In genomic region chr11:77467157-77467556, GRCm38 (mm10) we compare ENCODE assay signal across 1 mouse cellular context.
TF ChIP-seq lines count a peak whose summit lies in the region.

No protein-coding gene starts in this region.

TF ChIP-seq in CH12.LX, 34 proteins besides CTCF, POLR2A, EP300 and RAD21 (continued from another document):
- TF ChIP-seq JUND (conservative IDR thresholded peaks at IDR 0.05; ENCODE audit: low read depth, low read length) (no peak), KAT2A (IDR thresholded peaks at IDR 0.05; ENCODE audit: insufficient replicate concordance, low read length) (no peak), MAFK (IDR thresholded peaks at IDR 0.05; ENCODE audit: insufficient replicate concordance, low read length) (no peak), SIN3A (IDR thresholded peaks at IDR 0.05; ENCODE audit: low read length) (no peak), SMC3 (IDR thresholded peaks at IDR 0.05; ENCODE audit: low read depth, low read length) (peak; percentile 56), ZNF384 (IDR thresholded peaks at IDR 0.05; ENCODE audit: low read depth, low read length) (no peak), USF2 (conservative IDR thresholded peaks at IDR 0.05; ENCODE audit: low read depth, low read length) (no peak), GABPA (IDR thresholded peaks at IDR 0.05; ENCODE audit: insufficient replicate concordance, low read depth, low read length) (no peak)
